16 mouse cellular contexts compared by ENCODE assay signal in the genomic region with DNA sequence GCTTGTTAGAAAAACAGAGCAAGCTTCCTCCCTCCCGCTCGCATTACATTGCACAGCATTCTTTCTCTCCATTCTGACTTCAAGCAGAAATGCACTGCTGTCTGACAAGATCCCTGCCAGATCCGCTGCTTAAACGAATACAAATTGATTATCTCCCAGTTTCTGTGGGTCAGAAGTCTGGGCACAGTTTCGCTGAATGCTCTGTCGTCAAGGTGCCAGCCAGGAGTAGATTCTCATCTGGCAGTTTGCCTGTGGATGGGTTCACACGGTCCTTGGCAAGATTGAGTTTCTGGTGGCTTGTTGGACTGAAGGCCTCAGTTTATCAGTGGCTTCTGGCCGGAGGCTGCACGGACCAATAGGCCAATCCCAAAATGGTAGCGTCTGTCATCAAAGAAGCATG.
"Had no signal": no experiment of that assay in that cellular context is flagged by ENCODE, and none has a peak within 500 bp of the region (broad histone marks: within the 10 kb centered on the region; RNA-seq: fewer than 3 reads in every experiment).

No protein-coding gene starts in this region.

- ATAC-seq: liver, postnatal 0 days; lung, postnatal 0 days; midbrain, embryonic 16.5 days had no signal

- DNase-seq: kidney, adult 9 months; kidney, postnatal 14 days; kidney, postnatal 4 days; layer of hippocampus, adult 9-11 months; liver, postnatal 0 days; lung, embryonic 14.5 days; thymus, adult 18-20 months; thymus, postnatal 36 days had no signal

- H3K36me3 ChIP-seq: limb, embryonic 12.5 days; limb, embryonic 15.5 days; midbrain, embryonic 12.5 days had no signal

- H3K27ac ChIP-seq: limb, embryonic 12.5 days; limb, embryonic 15.5 days; liver, embryonic 14.5 days; macrophage; midbrain, embryonic 12.5 days had no signal

- H3K9me3 ChIP-seq: limb, embryonic 12.5 days; limb, embryonic 15.5 days; midbrain, embryonic 12.5 days had no signal

- H3K27me3 ChIP-seq: limb, embryonic 12.5 days; limb, embryonic 15.5 days; midbrain, embryonic 12.5 days had no signal

- H3K4me3 ChIP-seq: limb, embryonic 12.5 days; limb, embryonic 15.5 days; midbrain, embryonic 12.5 days had no signal

- H3K9ac ChIP-seq: limb, embryonic 12.5 days; limb, embryonic 15.5 days; liver, embryonic 14.5 days; liver, postnatal 0 days; lung, embryonic 14.5 days; midbrain, embryonic 12.5 days had no signal

- H3K4me2 ChIP-seq: limb, embryonic 12.5 days; limb, embryonic 15.5 days; liver, embryonic 11.5 days; lung, embryonic 14.5 days; midbrain, embryonic 12.5 days had no signal

- H3K4me1 ChIP-seq: limb, embryonic 12.5 days; limb, embryonic 15.5 days; midbrain, embryonic 12.5 days had no signal
